ENCODE assay signal across 8 mouse cellular contexts in the genomic region with DNA sequence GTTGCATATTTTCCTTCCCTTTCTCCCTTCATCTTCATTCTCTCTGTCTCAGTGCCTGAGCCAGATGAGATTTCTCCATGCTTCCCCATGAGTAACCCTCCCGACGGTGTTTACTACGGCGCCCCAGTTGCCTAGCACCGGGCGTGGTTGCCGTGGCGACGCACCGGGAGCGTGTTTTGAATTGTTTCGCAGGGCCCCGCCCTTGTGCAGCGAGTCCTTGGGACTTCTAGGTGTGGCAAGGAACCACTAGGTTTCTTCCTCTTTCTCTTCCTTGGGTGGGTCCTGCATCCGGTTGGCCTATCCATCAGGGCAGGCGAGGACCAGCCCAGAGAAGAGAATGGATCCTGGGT. TPM values are rescaled to one million over a fixed set of nuclear protein-coding genes. Genes with fewer than 3 reads are reported as not detected.
A peak's percentile ranks its signal among the peaks of the same experiment; 100 is the strongest.
DNase-seq lines count a peak whose midpoint lies in the region; ATAC-seq and TF ChIP-seq lines count a peak whose summit lies in the region.

No protein-coding gene starts in this region.

- H3K27ac ChIP-seq in hindbrain, embryonic 12.5 days, result peak overlapping the region; percentile 60
- peak overlapping the region; percentile 75 for H3K27ac ChIP-seq in lung, embryonic 15.5 days
- peak overlapping the region; percentile 75 for H3K27ac ChIP-seq in neural tube, embryonic 15.5 days (replicated peaks)

- no peak for TF ChIP-seq POLR2A in brain, embryonic 14.5 days (IDR thresholded peaks at IDR 0.05; ENCODE audit: borderline replicate concordance, extremely low read depth, insufficient read depth, insufficient read length, poor library complexity, severe bottlenecking)

- DNase-seq in ES-CJ7 (ENCODE audit: low read depth, low spot score), result peak; percentile 97
- peak; percentile 94 for DNase-seq in brain, embryonic 14.5 days (ENCODE audit: low read depth)
- peak; percentile 63 to 75 for DNase-seq in frontal cortex, postnatal 25 days (ENCODE audit: low spot score in 2 of 2)
- DNase-seq in layer of hippocampus, adult 9-11 months, result peak; percentile 78
- DNase-seq in thymus, postnatal 36 days, result peak; percentile 65 to 76

- H3K36me3 ChIP-seq in hindbrain, embryonic 12.5 days, result no peaks in the 10 kb centered on the region
- no peaks in the 10 kb centered on the region for H3K36me3 ChIP-seq in lung, embryonic 15.5 days
- no peaks in the 10 kb centered on the region for H3K36me3 ChIP-seq in neural tube, embryonic 15.5 days

- H3K9ac ChIP-seq in hindbrain, embryonic 12.5 days, result 0 out of 2 replicates have a peak overlapping the region, but pooled peaks have one; percentile 36
- no peak overlapping the region for H3K9ac ChIP-seq in lung, embryonic 15.5 days
- H3K9ac ChIP-seq in neural tube, embryonic 15.5 days (replicated peaks), result no peak overlapping the region

- WGBS in hindbrain, embryonic 12.5 days, result 6% methylated on average over 16 of the region's 16 CpGs
- 8% methylated on average over 16 of the region's 16 CpGs for WGBS in lung, embryonic 15.5 days
- WGBS in neural tube, embryonic 15.5 days, result 6% methylated on average over 16 of the region's 16 CpGs

- no peak for TF ChIP-seq CTCF in brain, embryonic 14.5 days (IDR thresholded peaks at IDR 0.05; ENCODE audit: borderline replicate concordance, extremely low read depth, insufficient read depth, insufficient read length)

- peak overlapping the region; percentile 49 for H3K4me2 ChIP-seq in hindbrain, embryonic 12.5 days (replicated peaks)
- H3K4me2 ChIP-seq in lung, embryonic 15.5 days, result peak overlapping the region; percentile 47
- H3K4me2 ChIP-seq in neural tube, embryonic 15.5 days, result peak overlapping the region; percentile 49

- H3K27me3 ChIP-seq in hindbrain, embryonic 12.5 days, result no peaks in the 10 kb centered on the region
- no peaks in the 10 kb centered on the region for H3K27me3 ChIP-seq in lung, embryonic 15.5 days
- H3K27me3 ChIP-seq in neural tube, embryonic 15.5 days (replicated peaks), result no peaks in the 10 kb centered on the region

- H3K9me3 ChIP-seq in hindbrain, embryonic 12.5 days (replicated peaks), result no peaks in the 10 kb centered on the region
- H3K9me3 ChIP-seq in lung, embryonic 15.5 days, result no peaks in the 10 kb centered on the region
- H3K9me3 ChIP-seq in neural tube, embryonic 15.5 days (replicated peaks), result no peaks in the 10 kb centered on the region

- peaks cover 22% of the 10 kb centered on the region for H3K4me1 ChIP-seq in hindbrain, embryonic 12.5 days
- peaks cover 34% of the 10 kb centered on the region for H3K4me1 ChIP-seq in lung, embryonic 15.5 days
- peaks cover 28% of the 10 kb centered on the region for H3K4me1 ChIP-seq in neural tube, embryonic 15.5 days

- H3K4me3 ChIP-seq in hindbrain, embryonic 12.5 days, result peak overlapping the region; percentile 18
- H3K4me3 ChIP-seq in lung, embryonic 15.5 days, result no peak overlapping the region
- H3K4me3 ChIP-seq in neural tube, embryonic 15.5 days (replicated peaks), result peak overlapping the region; percentile 19

- ATAC-seq in hindbrain, embryonic 12.5 days (ENCODE audit: low FRiP score), result peak; percentile 89
- ATAC-seq in lung, embryonic 15.5 days (ENCODE audit: borderline replicate concordance, extremely low read depth, low FRiP score, low TSS enrichment), result peak; percentile 71
- ATAC-seq in neural tube, embryonic 15.5 days (ENCODE audit: low FRiP score), result peak; percentile 85

RNA-seq across cellular contexts. Expression of gene Gsg1, which starts 1.4 kb away (rescaled TPM):
- polyA plus RNA-seq in brain, embryonic 14.5 days (2012; rRNA removed), result 0.27 and 0.44 TPM in 2 replicates
- polyA plus RNA-seq in hindbrain, embryonic 12.5 days (2016; fragmentation: Nextera tagmentation; extraction: Ambion mirVana), result 0.40 and 0.78 TPM in 2 replicates
- polyA plus RNA-seq in lung, embryonic 15.5 days (2015; fragmentation: Nextera tagmentation; extraction: Ambion mirVana), result 6.9 and 7.3 TPM in 2 replicates
- polyA plus RNA-seq in neural tube, embryonic 15.5 days (2015; fragmentation: Nextera tagmentation; extraction: Ambion mirVana), result 0.59 TPM in 1 of 2 replicates, not detected in the other

RNA-seq across cellular contexts. Expression of gene Hebp1, which starts 54.9 kb away (rescaled TPM):
- polyA plus RNA-seq in brain, embryonic 14.5 days (2012; rRNA removed), result 5.5 and 7.2 TPM in 2 replicates
- 4.0 and 6.2 TPM in 2 replicates for polyA plus RNA-seq in hindbrain, embryonic 12.5 days (2016; fragmentation: Nextera tagmentation; extraction: Ambion mirVana)
- 9.6 and 10.0 TPM in 2 replicates for polyA plus RNA-seq in lung, embryonic 15.5 days (2015; fragmentation: Nextera tagmentation; extraction: Ambion mirVana)
- 6.2 and 10.8 TPM in 2 replicates for polyA plus RNA-seq in neural tube, embryonic 15.5 days (2015; fragmentation: Nextera tagmentation; extraction: Ambion mirVana)

RNA-seq across cellular contexts. Expression of gene Fam234b, which starts 54.9 kb away (rescaled TPM):
- 78.3 and 87.5 TPM in 2 replicates for polyA plus RNA-seq in brain, embryonic 14.5 days (2012; rRNA removed)
- 47.6 and 51.1 TPM in 2 replicates for polyA plus RNA-seq in hindbrain, embryonic 12.5 days (2016; fragmentation: Nextera tagmentation; extraction: Ambion mirVana)
- 21.1 and 23.3 TPM in 2 replicates for polyA plus RNA-seq in lung, embryonic 15.5 days (2015; fragmentation: Nextera tagmentation; extraction: Ambion mirVana)
- 99.6 and 105 TPM in 2 replicates for polyA plus RNA-seq in neural tube, embryonic 15.5 days (2015; fragmentation: Nextera tagmentation; extraction: Ambion mirVana)

RNA-seq across cellular contexts. Expression of gene Pbp2, which starts 57.5 kb away (rescaled TPM):
- 0.08 TPM in 1 of 2 replicates, not detected in the other for polyA plus RNA-seq in brain, embryonic 14.5 days (2012; rRNA removed)
- 0.18 and 0.22 TPM in 2 replicates for polyA plus RNA-seq in hindbrain, embryonic 12.5 days (2016; fragmentation: Nextera tagmentation; extraction: Ambion mirVana)
- polyA plus RNA-seq in lung, embryonic 15.5 days (2015; fragmentation: Nextera tagmentation; extraction: Ambion mirVana), result 0.22 and 0.36 TPM in 2 replicates
- polyA plus RNA-seq in neural tube, embryonic 15.5 days (2015; fragmentation: Nextera tagmentation; extraction: Ambion mirVana), result 0.14 TPM in 1 of 2 replicates, not detected in the other
